Mouse (Mus musculus) thymus, adult 2 months (tissue): ENCODE measurements at regions not wholly inside any gene's neighbourhood (a gene's known extent, or its start where the extent isn't known, plus 50 kb on each side); places are given as distances from the start of the nearest gene placed in this dataset.

Experiments used
- CTCF ChIP-seq: fragments of 200-500 bp; IDR thresholded peaks from 2 replicates; pipeline ENCODE4 v1.5.1; 2012; ENCODE audit warnings: mild to moderate bottlenecking, control low read depth, low read length, moderate library complexity, borderline replicate concordance; ENCODE audit not compliant: control insufficient read depth, poor library complexity, insufficient read depth; ENCODE audit errors: extremely low read depth
- POLR2A ChIP-seq: fragments of 200-500 bp; IDR thresholded peaks from 2 replicates; pipeline ENCODE4 v1.6.1; 2012; ENCODE audit warnings: mild to moderate bottlenecking, low read length, control low read depth, moderate library complexity; ENCODE audit not compliant: control insufficient read depth, poor library complexity, insufficient read depth; ENCODE audit errors: extremely low read depth

- TF ChIP-seq CTCF (no peak), POLR2A (no peak)
Measured at GRCm38 (mm10) chr8:116384418-116385089, 120.2 kb upstream of the Dynlrb2 start.
